Mouse (Mus musculus) retina, adult 2 months (tissue): Measurements from ENCODE around the gene Ptrh1.

Experiments used
- DNase-seq: peaks from one replicate; pipeline ENCODE4 v3.0.0-alpha.2; 2012; ENCODE audit warnings: low read depth, low spot score

The Ptrh1 gene

GRCm38 (mm10) chr2:32798251-32798962 is 22.8 kb downstream of the Ptrh1 start:
- no peak for DNase-seq

- no peak for DNase-seq
Observed at GRCm38 (mm10) chr2:32808816-32809566, 33.4 kb downstream of the Ptrh1 start.

GRCm38 (mm10) chr2:32811959-32812358 is 36.4 kb downstream of the Ptrh1 start:
- no peak for DNase-seq

- DNase-seq: no peak
Observed at GRCm38 (mm10) chr2:32816497-32816896, 40.9 kb downstream of the Ptrh1 start.

- no peak for DNase-seq
Observed at GRCm38 (mm10) chr2:32816946-32817581, 41.5 kb downstream of the Ptrh1 start.

- no peak for DNase-seq
Observed at GRCm38 (mm10) chr2:32817589-32817988, 42.0 kb downstream of the Ptrh1 start.

GRCm38 (mm10) chr2:32818208-32818607 is 42.6 kb downstream of the Ptrh1 start:
- no peak for DNase-seq

- no peak for DNase-seq
Observed at GRCm38 (mm10) chr2:32821041-32821802, 45.6 kb downstream of the Ptrh1 start.

GRCm38 (mm10) chr2:32822643-32823042 is 47.1 kb downstream of the Ptrh1 start:
- no peak for DNase-seq

- DNase-seq: no peak
Observed at GRCm38 (mm10) chr2:32823153-32823552, 47.6 kb downstream of the Ptrh1 start.

- DNase-seq: no peak
Observed at GRCm38 (mm10) chr2:32823579-32824154, 48.1 kb downstream of the Ptrh1 start.

- DNase-seq: no peak
Observed at GRCm38 (mm10) chr2:32824181-32824580, 48.6 kb downstream of the Ptrh1 start.

GRCm38 (mm10) chr2:32824778-32825177 is 49.2 kb downstream of the Ptrh1 start:
- DNase-seq: no peak

- DNase-seq: no peak
Observed at GRCm38 (mm10) chr2:32825796-32826195, 50.2 kb downstream of the Ptrh1 start.
